Mouse (Mus musculus) subcutaneous adipose tissue, adult 2 months (tissue): Measurements from ENCODE around the gene Gmppb. TPM values are rescaled to one million over a fixed set of nuclear protein-coding genes. Genes with fewer than 3 reads are reported as not detected.

ENCODE experiments used
- polyA plus RNA-seq: library from polyadenylated mRNA; depleted of rRNA; stranded (reverse); fragments of >200 nt; gene quantifications from 2 replicates; pipeline ENCODE4 v1.2.3, GENCODE M21; 2012; ENCODE audit warnings: low replicate concordance; rRNA removed

Gmppb gene
- polyA plus RNA-seq, result 19.6 and 29.3 TPM in 2 replicates

DNA sequence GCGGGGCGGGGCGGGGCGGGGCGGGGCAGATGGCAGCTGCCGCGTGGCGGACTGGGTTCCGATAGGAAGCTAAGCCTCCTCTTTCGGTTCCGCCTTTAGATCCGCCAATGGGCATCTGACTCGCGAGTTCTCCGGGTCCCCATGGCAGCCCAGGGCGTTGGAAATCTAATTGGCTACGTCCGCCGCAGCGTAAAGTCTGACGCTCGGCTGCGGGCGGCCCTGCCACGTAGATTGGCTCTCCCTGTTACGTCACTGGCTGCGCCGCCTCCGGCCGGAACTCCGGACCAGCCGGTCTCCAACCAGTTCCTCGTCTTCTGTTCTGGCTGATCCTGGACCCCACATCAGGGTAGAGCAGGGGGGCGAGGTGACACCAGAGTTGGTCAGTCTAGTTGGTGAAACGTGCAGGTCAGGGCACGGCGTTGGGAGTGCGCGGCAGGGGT lies at the start of gene Gmppb:
Gene Gmppb, plus strand, starts transcription at position 227 of the 440 bp plus-strand sequence.

DNA sequence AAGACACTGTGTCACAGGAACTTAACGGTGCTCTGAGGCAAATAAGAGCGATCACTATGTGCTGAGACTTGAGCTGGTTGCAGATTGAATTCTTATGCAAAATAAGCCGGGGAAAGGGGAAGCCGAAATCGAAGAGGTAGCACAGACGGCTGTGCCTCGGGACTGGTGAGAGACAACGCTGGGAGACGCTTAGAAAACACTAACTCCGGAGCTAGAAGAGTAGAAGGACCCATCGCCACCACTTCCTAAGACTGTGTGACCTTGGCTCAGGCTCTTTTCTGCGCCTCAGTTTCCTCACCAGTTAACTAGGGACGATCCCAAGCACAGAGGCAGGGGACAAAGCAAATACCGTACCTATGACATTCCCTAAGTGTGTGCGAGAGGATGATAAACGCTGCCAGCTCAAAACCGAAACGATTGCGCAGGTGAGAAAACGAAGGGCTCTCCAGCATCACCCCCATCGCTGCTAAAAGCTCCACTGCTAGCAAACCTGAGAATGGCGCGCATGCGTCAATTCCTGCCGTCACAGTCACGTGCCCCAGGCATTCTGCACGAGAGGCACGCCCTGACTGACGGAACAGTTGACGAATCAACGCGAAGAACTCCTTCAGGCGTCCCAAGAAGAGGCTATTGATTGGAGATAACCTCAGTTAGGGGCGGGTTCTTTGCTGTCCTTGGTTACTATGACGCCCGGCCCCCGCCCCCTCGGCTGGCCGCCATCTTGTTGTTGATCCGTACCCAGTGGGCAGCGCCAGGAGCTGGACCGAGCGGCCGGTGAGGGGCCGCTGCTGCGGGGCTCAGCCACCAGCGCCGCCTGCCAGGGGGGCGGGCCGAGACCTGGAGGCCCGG lies 46.9 kb upstream of the Gmppb start, which contains the start of gene Ip6k1:
Gene Ip6k1, plus strand, starts transcription at position 580 of the 849 bp plus-strand sequence.

DNA sequence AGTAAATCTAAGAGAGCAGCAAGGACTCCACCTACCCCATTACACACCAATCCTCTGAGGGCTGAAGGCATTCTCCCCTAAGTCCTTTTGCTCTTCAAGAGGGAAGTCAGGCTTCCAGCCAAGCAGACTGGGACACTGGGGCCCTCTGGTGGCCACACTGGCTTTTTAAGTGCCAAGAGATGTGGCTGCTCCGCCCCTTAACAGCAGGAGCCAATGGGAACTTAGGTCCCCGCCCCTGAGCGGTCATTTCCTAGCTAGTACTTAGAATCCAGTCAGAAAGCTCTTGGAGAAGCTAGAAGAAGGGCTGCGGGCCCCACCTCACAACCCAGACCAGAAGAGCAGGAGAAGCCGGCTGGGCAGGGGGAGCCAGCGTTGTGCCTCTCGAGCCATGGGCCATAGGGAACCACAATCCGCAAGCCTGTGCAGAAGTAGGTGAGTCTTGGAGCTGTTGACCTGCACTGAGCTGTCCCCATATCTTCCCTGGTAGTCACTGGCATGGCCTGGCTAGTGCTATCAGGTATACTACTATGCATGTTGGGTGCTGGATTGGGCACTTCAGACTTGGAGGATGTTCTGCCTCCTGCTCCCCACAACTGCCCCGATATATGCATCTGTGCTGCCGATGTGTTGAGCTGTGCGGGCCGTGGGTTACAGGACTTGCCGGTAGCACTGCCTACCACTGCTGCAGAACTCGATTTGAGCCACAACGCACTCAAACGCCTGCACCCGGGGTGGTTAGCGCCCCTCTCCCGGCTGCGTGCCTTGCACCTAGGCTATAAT lies 4.0 kb downstream of the Gmppb start, which contains the start of gene Amigo3:
Gene Amigo3, plus strand, starts transcription at position 275 of the 780 bp plus-strand sequence.

DNA sequence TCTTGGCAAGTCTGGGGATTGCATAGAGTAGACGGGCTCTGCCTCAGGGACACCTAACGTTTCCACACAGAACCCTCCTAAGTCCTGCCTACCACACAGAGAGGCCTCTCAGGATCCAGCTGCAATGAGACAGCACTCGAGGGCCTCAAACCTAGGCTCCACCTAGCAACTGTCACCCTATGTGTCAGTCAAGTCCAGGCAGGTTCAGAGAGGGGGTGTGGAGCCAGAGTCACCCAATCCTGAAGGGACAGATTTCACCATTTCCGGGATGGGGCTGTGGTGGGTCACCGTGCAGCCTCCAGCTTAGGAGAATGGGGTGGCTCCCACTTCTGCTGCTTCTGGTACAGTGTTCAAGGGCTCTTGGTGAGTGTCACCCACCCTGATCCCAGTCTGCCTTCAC lies 31.1 kb downstream of the Gmppb start, which contains the start of gene Mst1:
Gene Mst1, plus strand, starts transcription at position 269 of the 400 bp plus-strand sequence.

DNA sequence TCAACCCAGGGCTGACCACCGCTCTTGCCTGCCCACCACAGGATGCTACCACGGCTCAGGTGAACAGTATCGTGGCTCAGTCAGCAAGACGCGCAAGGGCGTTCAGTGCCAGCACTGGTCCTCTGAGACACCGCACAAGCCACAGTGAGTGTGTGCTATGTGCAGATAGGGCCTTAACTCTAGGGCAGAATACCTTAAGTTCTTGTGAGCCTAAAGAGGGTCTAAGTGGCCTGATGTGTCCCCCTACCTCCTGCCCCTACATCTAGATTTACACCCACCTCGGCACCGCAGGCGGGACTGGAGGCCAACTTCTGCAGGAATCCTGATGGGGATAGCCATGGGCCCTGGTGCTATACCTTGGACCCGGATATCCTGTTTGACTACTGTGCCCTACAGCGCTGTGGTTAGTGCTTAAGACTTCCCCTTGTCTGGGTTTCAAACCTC lies 34.0 kb downstream of the Gmppb start, which contains the start of gene Rnf123:
Gene Rnf123, minus strand, starts transcription at position 359 of the 444 bp plus-strand sequence.

DNA sequence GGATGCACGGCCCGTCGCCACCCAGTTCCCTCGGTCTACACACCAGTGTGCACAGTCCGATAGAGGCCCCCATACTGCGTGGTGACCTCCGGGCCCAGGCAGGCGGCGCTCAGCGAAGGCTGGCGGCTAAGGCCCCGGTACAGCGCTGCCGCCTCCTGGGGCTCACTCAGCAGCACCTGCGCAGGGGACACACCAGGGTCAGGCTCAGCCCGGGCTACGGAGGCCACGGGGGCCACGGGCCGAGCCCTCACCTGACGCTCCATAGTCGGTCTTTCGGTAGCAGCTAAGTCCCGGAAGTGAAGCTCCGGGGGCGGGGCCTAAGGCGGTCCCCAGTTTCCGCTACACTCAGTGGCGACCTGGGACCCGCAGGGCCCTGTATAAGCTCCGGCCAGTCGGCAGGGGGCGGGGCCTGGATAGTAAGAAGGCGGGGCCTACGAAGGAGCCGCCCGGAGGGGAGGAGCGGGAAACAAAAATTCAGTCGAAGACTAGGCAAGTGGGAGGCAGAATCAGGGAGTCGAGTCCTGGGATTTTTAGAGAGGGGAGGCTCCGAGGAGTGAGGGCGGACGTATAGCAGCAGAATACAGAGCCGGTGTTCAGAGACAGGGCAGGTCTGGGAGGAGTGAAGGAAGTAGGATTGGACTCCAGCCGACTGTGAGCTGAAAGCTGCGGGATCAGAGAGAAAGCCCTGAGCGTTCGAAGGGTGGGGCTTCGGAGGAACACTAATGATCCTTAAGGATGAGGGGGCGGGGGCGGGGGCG lies 45.3 kb downstream of the Gmppb start, which contains the start of gene Apeh:
Gene Apeh, minus strand, starts transcription at position 423 of the 758 bp plus-strand sequence.

Other genes starting within 250 kb of the Gmppb start
- gene Rbm6, start 176.0 kb upstream of the Gmppb start, polyA plus RNA-seq, result 18.7 and 23.9 TPM in 2 replicates
- gene Mon1a, start 161.1 kb upstream of the Gmppb start, polyA plus RNA-seq, result 30.6 and 32.7 TPM in 2 replicates
- gene Mst1r, start 142.4 kb upstream of the Gmppb start, polyA plus RNA-seq, result 57.1 and 88.7 TPM in 2 replicates
- gene Actl11, start 120.8 kb upstream of the Gmppb start, polyA plus RNA-seq, result not detected in 2 replicates
- gene Camkv, start 113.6 kb upstream of the Gmppb start, polyA plus RNA-seq, result 0.09 and 0.46 TPM in 2 replicates
- gene Traip, start 99.1 kb upstream of the Gmppb start, polyA plus RNA-seq, result 0.72 and 3.4 TPM in 2 replicates
- gene Uba7, start 73.7 kb upstream of the Gmppb start, polyA plus RNA-seq, result 105 and 115 TPM in 2 replicates
- gene Gm20661, start 66.2 kb upstream of the Gmppb start, polyA plus RNA-seq, result 0.62 and 0.89 TPM in 2 replicates
- gene Inka1, start 63.4 kb upstream of the Gmppb start, polyA plus RNA-seq, result 26.8 and 39.6 TPM in 2 replicates
- gene Cdhr4, start 56.7 kb upstream of the Gmppb start, polyA plus RNA-seq, result 4.5 and 5.0 TPM in 2 replicates
- 1.8 and 3.5 TPM in 2 replicates for gene Gm20662, start 52.9 kb upstream of the Gmppb start, polyA plus RNA-seq
- 90.9 and 136 TPM in 2 replicates for gene Ip6k1, start 46.7 kb upstream of the Gmppb start, polyA plus RNA-seq
- 2.5 and 4.7 TPM in 2 replicates for gene Amigo3, start 3.9 kb downstream of the Gmppb start, polyA plus RNA-seq
- 0.21 and 0.37 TPM in 2 replicates for gene Mst1, start 31.2 kb downstream of the Gmppb start, polyA plus RNA-seq
- 81.1 and 94.8 TPM in 2 replicates for gene Rnf123, start 34.1 kb downstream of the Gmppb start, polyA plus RNA-seq
- gene Apeh, start 45.4 kb downstream of the Gmppb start, polyA plus RNA-seq, result 101 and 116 TPM in 2 replicates
- gene Bsn, start 141.1 kb downstream of the Gmppb start, polyA plus RNA-seq, result 0.29 and 1.1 TPM in 2 replicates
- 65.0 and 108 TPM in 2 replicates for gene Dag1, start 214.7 kb downstream of the Gmppb start, polyA plus RNA-seq
- gene Nicn1, start 241.2 kb downstream of the Gmppb start, polyA plus RNA-seq, result 32.6 and 34.7 TPM in 2 replicates
- 6.7 and 22.0 TPM in 2 replicates for gene Amt, start 247.6 kb downstream of the Gmppb start, polyA plus RNA-seq